Mouse (Mus musculus) layer of hippocampus, postnatal 25 days (tissue): ENCODE measurements around the gene Cmas. TPM values are rescaled to one million over a fixed set of nuclear protein-coding genes. Genes with fewer than 3 reads are reported as not detected.

Source experiments
- DNase-seq, 2 experiments: peaks; one replicate each; pipeline ENCODE4 v3.0.0; 2022; ENCODE audit warnings: mixed read lengths in 2 of 2, low spot score in 1 of 2; ENCODE audit errors: extremely low spot score in 1 of 2
- total RNA-seq, 2 experiments: library from RNA; stranded (reverse); gene quantifications; 2 replicates each; pipeline ENCODE4 v1.2.3; 2021

Gene Cmas
- total RNA-seq, 2 experiments from 2014 or later: 99.1 to 108 TPM

DNA sequence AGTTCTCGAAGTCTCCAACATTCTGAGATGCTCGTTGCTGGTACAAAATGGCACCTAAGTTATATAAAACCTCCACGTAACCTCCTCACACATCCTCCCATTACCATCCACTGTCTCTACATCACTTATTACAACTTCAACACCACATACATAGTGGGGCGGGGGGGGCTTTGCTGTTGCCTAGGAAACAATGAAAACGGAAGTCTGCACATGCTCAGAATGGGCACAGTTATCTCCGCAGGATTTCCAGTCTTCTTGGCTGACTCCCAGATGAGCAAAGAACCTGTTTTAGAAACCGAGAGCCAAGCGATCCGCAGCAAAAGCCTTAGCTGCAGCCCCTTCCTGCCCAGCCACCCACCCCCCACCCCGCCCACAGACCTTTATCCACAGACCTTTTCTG, 33.2 kb downstream of the Cmas start:
- DNase-seq: no peak

DNA sequence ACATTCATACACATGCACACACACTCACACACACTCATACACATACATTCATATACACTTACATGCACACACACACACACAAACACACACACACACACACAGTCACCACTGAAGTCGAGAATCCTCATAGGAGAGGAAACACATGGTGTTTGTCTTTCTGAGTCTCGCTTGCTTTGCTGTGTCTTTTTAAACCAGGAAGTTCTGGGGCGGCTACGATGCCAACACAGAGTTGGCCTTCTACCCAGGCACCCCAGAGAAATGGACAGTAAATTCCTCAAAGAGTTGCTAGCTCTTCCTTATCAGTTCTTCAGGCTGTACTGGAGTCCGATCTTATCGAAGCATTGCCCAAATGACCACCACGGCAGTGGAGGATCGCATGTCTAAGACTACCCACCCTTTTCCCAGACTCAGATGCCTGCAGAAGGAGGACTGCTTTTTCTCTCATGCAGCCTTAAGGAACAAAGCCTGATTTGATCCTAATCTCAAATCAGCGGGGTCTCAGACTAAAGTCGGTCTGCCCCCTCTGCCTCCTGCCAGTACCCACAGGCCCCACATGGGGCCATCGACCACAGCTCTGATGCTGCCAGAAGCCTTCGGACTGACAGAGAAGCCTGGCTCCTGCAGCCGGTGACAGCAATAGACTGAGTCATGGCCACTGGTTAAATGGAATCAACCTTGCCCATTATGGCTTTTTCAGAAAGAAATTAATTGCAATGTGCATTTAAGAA, 35.9 kb downstream of the Cmas start:
- no peak for DNase-seq

GRCm38 (mm10) chr6:142793468-142793867, 37.0 kb downstream of the Cmas start:
- no peak for DNase-seq

GRCm38 (mm10) chr6:142795087-142795486, 38.6 kb downstream of the Cmas start:
- no peak for DNase-seq

- DNase-seq: no peak
Measured at GRCm38 (mm10) chr6:142795655-142796441, 39.4 kb downstream of the Cmas start.

- DNase-seq: no peak
Measured at GRCm38 (mm10) chr6:142797996-142798395, 41.5 kb downstream of the Cmas start.

DNA sequence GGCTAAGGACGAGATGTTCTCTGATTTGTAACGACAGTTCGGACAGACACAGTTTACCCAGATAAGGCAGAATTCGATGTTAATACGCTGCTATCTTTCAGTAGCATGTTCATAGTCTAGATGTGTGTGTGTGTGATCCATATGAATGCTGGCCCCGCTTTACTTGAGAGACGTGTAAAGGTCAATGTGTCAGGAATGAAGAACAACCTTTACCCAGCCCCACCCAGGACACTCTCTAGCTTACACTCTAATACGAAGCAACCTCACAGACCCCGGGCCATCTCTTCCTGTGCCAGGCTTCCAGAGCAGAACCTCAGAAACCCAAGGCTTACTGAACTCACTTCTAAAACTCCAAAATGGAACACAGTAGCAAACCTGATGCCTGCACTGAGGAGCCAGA, 42.4 kb downstream of the Cmas start:
- DNase-seq: no peak

- DNase-seq: no peak
Measured at GRCm38 (mm10) chr6:142799704-142800374, 43.4 kb downstream of the Cmas start.

DNA sequence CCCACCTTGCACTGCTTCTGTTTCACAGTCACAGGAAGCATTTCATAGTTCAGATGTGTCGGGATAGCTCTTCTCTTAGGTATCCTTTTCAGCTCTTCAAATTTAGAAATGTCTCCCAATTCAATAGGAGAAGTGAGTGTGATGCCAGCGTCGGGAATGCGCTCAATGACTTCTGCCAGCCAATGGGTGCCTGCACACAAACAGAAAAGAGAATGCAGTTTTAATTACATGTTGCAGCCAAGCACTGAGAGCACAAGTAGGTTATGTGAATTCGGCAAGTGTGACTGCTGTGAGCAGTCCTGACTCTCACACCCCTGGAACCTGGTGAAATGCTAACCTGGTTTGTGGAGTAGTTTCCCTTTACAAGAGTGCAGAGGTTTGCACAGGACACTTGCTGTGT, 45.2 kb downstream of the Cmas start:
- DNase-seq: no peak

DNA sequence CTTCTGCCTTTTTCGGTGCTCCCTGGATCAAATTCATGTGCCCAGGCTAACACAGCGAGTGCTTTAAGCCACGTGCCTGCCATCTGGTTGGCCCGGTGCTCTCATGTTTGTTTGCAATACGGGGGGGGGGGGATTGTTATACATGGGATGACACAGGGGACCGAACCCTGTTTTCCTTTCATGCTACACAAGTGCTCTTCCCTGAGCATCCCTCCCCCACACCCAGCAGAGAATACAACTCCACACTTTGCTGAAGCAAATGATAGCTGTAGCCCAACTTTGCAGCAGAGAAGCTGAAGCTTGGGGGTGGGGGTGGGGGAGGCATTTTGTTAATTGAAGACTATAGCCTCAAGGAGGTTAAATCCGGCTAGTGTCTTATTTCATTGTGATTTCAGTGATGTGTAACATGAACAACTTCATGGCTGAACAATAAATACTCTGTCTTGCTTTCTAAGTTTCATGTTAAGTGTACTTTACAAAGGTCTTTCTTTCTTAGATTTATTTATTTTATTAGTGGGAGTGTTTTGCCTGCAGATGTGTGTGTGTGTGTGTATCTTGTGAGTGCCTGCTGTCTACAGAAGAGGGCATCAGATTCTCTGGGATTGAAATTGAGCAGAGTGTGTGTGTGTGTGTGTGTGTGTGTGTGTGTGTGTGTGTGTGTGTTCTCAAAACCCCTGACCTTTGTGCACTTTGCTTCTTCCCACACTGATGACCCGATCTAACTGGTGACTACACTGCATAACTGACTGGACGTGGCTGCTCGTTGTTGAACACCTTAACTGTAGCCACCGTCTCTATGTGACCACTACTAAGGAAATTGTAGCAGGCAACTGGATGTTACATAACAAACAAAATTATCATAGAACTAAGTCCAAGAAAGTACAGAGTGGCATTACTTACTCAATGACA, 46.4 kb downstream of the Cmas start:
- DNase-seq: no peak

GRCm38 (mm10) chr6:142804402-142804801, 47.9 kb downstream of the Cmas start, which contains the start of gene Sult6b2:
Gene Sult6b2 (minus strand): TSS chr6:142804502.
- DNase-seq: no peak

DNA sequence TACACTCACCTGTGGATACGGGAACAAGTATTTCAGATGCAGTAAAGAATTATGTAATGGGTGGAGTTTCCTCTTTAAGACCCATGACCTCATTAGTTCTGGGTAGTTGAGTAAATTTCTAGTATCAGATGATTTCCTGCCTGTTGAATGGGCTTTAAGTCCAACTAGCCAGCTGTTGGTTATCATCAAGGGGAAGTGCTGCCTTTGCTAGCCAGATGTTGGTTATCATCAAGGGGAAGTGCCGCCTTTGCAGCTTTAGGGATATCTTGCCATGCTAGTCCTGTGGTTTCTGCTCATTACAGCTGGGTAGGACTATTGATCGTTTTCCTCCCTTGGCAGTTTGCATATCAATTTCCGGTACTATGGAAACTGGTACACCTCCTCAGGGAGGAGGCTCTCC, 49.8 kb downstream of the Cmas start:
- DNase-seq: no peak

DNA sequence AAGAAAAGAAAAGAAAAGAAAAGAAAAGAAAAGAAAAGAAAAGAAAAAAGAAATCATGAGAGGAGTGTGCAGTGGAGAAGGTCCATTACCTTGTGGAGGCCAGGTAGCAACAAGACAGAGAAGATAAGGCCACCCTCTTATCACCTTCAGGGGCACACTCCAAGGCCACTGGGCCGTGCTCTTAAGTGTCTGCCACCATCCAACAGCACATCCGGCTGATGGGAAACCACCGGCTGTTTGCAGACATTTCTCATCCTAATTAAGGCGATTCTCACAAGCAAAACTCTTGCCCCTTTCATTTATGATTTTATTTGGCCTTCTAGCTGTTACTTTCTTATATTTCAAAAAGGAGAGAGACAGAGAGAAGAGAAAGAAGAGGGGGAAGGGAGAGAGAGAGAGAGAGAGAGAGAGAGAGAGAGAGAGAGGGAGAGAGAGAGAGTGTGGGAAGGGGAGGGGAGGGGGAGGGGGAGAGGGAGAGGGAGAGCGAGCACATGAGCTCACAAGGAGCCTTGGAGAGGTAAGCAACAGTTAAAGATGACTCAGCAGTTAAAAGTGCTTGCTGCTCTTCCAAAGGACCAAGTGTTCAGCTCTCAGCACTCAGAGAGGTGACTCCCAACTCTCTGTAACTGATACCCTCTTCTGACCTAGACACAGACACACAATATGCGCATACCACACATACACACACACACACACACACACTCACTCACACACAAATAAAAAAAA, 53.0 kb downstream of the Cmas start:
- no peak for DNase-seq

- DNase-seq: no peak
Measured at GRCm38 (mm10) chr6:142810239-142810638, 53.8 kb downstream of the Cmas start.

GRCm38 (mm10) chr6:142812969-142813368, 56.5 kb downstream of the Cmas start:
- no peak for DNase-seq

GRCm38 (mm10) chr6:142814011-142814410, 57.5 kb downstream of the Cmas start:
- no peak for DNase-seq

GRCm38 (mm10) chr6:142814495-142814921, 58.0 kb downstream of the Cmas start:
- DNase-seq: peak; percentile 84 to 97

DNA sequence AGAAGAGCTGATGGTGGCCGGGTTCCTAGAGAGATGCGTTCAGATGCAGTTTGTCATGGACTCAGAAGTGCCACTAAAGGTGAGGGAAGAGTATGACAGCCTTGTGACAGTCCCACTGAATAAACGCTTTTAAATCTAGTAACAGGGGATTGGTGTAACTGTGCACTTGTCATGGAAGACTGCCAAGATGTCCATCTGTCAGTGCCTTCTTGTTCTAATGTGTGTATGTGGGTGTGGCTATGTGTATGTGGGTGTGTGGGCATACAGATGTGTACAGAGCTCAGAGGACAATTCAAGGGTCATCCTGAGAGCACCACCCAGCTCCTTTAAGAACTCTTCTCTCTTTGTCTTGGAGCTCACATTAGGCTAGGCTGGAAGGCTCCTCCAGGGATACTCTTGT, 59.0 kb downstream of the Cmas start:
- DNase-seq: no peak

DNA sequence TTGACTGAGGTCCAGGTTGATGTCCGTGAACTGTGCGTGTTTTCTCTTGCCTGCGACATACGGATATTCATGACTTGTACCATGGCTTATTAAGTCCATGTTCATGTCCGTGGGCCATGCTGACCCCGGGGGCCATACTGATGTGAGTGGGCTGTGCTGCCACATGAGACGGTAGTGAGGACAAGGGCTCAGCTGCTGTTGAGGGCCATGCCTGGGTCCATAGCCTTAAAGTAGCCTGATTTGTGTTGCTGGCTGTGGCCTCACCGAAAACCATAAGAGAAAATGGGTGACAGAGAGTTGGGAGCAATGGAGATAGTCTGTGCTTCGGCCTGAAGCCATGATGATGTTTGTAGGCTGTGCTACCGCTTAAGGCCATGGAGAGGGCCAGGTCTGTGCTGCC, 61.8 kb downstream of the Cmas start:
- no peak for DNase-seq
